Mouse (Mus musculus): Measurements from ENCODE around the gene Cdk9.

- no peak for TF ChIP-seq CTCF (IDR thresholded peaks at IDR 0.05; ENCODE audit: low read depth, low read length)
- TF ChIP-seq GATA1 (IDR thresholded peaks at IDR 0.05; ENCODE audit: borderline replicate concordance, low read length), result no peak
- TF ChIP-seq GATA2 (IDR thresholded peaks at IDR 0.05; ENCODE audit: borderline replicate concordance, low read depth, low read length), result no peak
- no peak for TF ChIP-seq TAL1 (conservative IDR thresholded peaks at IDR 0.05; ENCODE audit: low read depth, low read length)
- TF ChIP-seq POLR2AphosphoS5 (IDR thresholded peaks at IDR 0.05; ENCODE audit: insufficient replicate concordance, low read depth, low read length), result no peak
Observed at GRCm38 (mm10) chr2:32734480-32734879, 21.6 kb upstream of the Cdk9 start.

Measured in G1E (cell line).